Mouse (Mus musculus) neural tube, embryonic 10.5 days (tissue): Measurements from ENCODE around the gene Sdhaf1.

ENCODE experiments used
- DNase-seq: peaks from one replicate; pipeline ENCODE4 v3.0.0-alpha.2; 2017; ENCODE audit warnings: low spot score; ENCODE audit errors: extremely low spot score

The Sdhaf1 gene

GRCm38 (mm10) chr7:30323795-30324194 lies at the start of gene Sdhaf1:
TSS of gene Sdhaf1 (minus strand) at chr7:30323895.
- DNase-seq, result no peak

GRCm38 (mm10) chr7:30367466-30367865 lies 43.8 kb upstream of the Sdhaf1 start:
- no peak for DNase-seq

GRCm38 (mm10) chr7:30363344-30363738 lies 39.6 kb upstream of the Sdhaf1 start:
- DNase-seq, result no peak

- peak; percentile 77 for DNase-seq
Observed at GRCm38 (mm10) chr7:30362652-30363343, 39.1 kb upstream of the Sdhaf1 start, which contains the start of gene Lrfn3. TSS of gene Lrfn3 (minus strand) at chr7:30362772.

GRCm38 (mm10) chr7:30360028-30360427 lies 36.3 kb upstream of the Sdhaf1 start:
- DNase-seq, result no peak

GRCm38 (mm10) chr7:30359276-30359865 lies 35.7 kb upstream of the Sdhaf1 start:
- DNase-seq, result no peak

- no peak for DNase-seq
Observed at GRCm38 (mm10) chr7:30358378-30359186, 34.9 kb upstream of the Sdhaf1 start.

GRCm38 (mm10) chr7:30354059-30354458 lies 30.4 kb upstream of the Sdhaf1 start:
- no peak for DNase-seq

- DNase-seq, result peak; percentile 68
Observed at GRCm38 (mm10) chr7:30353279-30353822, 29.7 kb upstream of the Sdhaf1 start.

- peak; percentile 71 for DNase-seq
Observed at GRCm38 (mm10) chr7:30347828-30348227, 24.1 kb upstream of the Sdhaf1 start.

GRCm38 (mm10) chr7:30346635-30347379 lies 23.1 kb upstream of the Sdhaf1 start:
- DNase-seq, result peak; percentile 77

GRCm38 (mm10) chr7:30339432-30340109 lies 15.9 kb upstream of the Sdhaf1 start:
- no peak for DNase-seq

- peak; percentile 83 for DNase-seq
Observed at GRCm38 (mm10) chr7:30336384-30336783, 12.7 kb upstream of the Sdhaf1 start.

GRCm38 (mm10) chr7:30335688-30336087 lies 12.0 kb upstream of the Sdhaf1 start:
- no peak for DNase-seq

GRCm38 (mm10) chr7:30334563-30334962 lies 10.9 kb upstream of the Sdhaf1 start:
- DNase-seq, result no peak

GRCm38 (mm10) chr7:30333436-30333835 lies 9.7 kb upstream of the Sdhaf1 start:
- DNase-seq, result no peak

GRCm38 (mm10) chr7:30332622-30333259 lies 9.0 kb upstream of the Sdhaf1 start:
- DNase-seq, result no peak

- peak; percentile 76 for DNase-seq
Observed at GRCm38 (mm10) chr7:30331887-30332286, 8.2 kb upstream of the Sdhaf1 start.

GRCm38 (mm10) chr7:30328379-30328778 lies 4.7 kb upstream of the Sdhaf1 start:
- no peak for DNase-seq

GRCm38 (mm10) chr7:30327140-30327539 lies 3.4 kb upstream of the Sdhaf1 start:
- no peak for DNase-seq
